Mouse (Mus musculus) stomach, embryonic 14.5 days (tissue): ENCODE measurements around the gene Cklf. TPM values are rescaled to one million over a fixed set of nuclear protein-coding genes. Genes with fewer than 3 reads are reported as not detected.
A peak's percentile ranks its signal among the peaks of the same experiment; 100 is the strongest.
"Not testable (repeated sequence)": the region's sequence is repeated elsewhere in the genome, so short reads cannot be mapped to it uniquely, and the experiment has no call there.

ENCODE experiments used
- ATAC-seq: fragments of 200-750 bp; cut with Nextera tagmentation; 2 replicates; pipeline ENCODE4 v1.8.0; 2017; ENCODE audit warnings: low read depth, moderate TSS enrichment; ENCODE audit not compliant: insufficient number of reproducible peaks, insufficient read depth, low FRiP score
- H3K27ac ChIP-seq: fragments of 300-500 bp; sonication (generic); 2 replicates; pipeline ENCODE4 v1.5.1; 2014; ENCODE audit warnings: mild to moderate bottlenecking, low read length, moderate library complexity, mixed read lengths
- H3K27me3 ChIP-seq: fragments of 300-500 bp; sonication (generic); 2 replicates; pipeline ENCODE4 v1.6.1; 2014; ENCODE audit warnings: low read length, control low read depth, mixed read lengths; ENCODE audit not compliant: control insufficient read depth, insufficient read depth
- H3K36me3 ChIP-seq: fragments of 300-500 bp; sonication (generic); 2 replicates; pipeline ENCODE4 v1.6.1; 2014; ENCODE audit warnings: mild to moderate bottlenecking, control low read depth, low read length, moderate library complexity, mixed read lengths; ENCODE audit not compliant: control insufficient read depth, insufficient read depth
- H3K4me1 ChIP-seq: fragments of 300-500 bp; sonication (generic); 2 replicates; pipeline ENCODE4 v1.6.1; 2014; ENCODE audit warnings: low read length, control low read depth, mixed read lengths; ENCODE audit not compliant: control insufficient read depth, insufficient read depth
- H3K4me2 ChIP-seq: fragments of 300-500 bp; sonication (generic); replicated peaks from 2 replicates; pipeline ENCODE4 v1.6.1; 2014; ENCODE audit warnings: low read depth, low read length, control low read depth
- H3K4me3 ChIP-seq: fragments of 300-500 bp; sonication (generic); 2 replicates; pipeline ENCODE4 v1.5.1; 2014; ENCODE audit warnings: low read depth, low read length, control low read depth
- H3K9ac ChIP-seq: fragments of 300-500 bp; sonication (generic); replicated peaks from 2 replicates; pipeline ENCODE4 v1.6.1; 2014; ENCODE audit warnings: low read depth, mild to moderate bottlenecking, control low read depth, low read length, moderate library complexity, mixed read lengths
- H3K9me3 ChIP-seq: fragments of 300-500 bp; sonication (generic); 2 replicates; pipeline ENCODE4 v1.6.1; 2016; ENCODE audit warnings: low read depth, low read length, control low read depth; ENCODE audit not compliant: control insufficient read depth
- WGBS: fragments of 180-500 bp; shearing (Covaris S2); extraction: QIAGEN DNeasy Blood & Tissue Kit; methylation state at CpG from one replicate; pipeline ENCODE4 v1.1.7; 2014; 5-methylcytosine and 5-hydroxymethylcytosine counted together
- polyA plus RNA-seq: library from polyadenylated mRNA; unstranded; fragments of >200 nt; fragmentation: Nextera tagmentation; extraction: Ambion mirVana; gene quantifications from 2 replicates; pipeline ENCODE4 v1.2.1, GENCODE M21; 2014

Cklf gene
- polyA plus RNA-seq, 1 experiment from 2014 or later: 53.4 TPM

- H3K9me3 ChIP-seq: no peaks in the 10 kb centered on the region
- peak overlapping the region; percentile 87 for H3K4me3 ChIP-seq
- H3K27me3 ChIP-seq: no peaks in the 10 kb centered on the region
- H3K36me3 ChIP-seq: peaks cover 2% of the 10 kb centered on the region; the same call in 1 of the 2 replicates
- peak overlapping the region; percentile 76 for H3K4me2 ChIP-seq
- WGBS: 5% methylated on average over 11 of the region's 11 CpGs
- peaks cover 9% of the 10 kb centered on the region for H3K4me1 ChIP-seq
- H3K9ac ChIP-seq: peak overlapping the region; percentile 61
- no peak overlapping the region for H3K27ac ChIP-seq
- ATAC-seq: no peak
These were observed 2.8 kb upstream of the Cklf start for GRCm38 (mm10) chr8:104247908-104248275.

- H3K27ac ChIP-seq: no peak within 1 kb of the TSS
- no peaks in the 10 kb centered on the region for H3K27me3 ChIP-seq
- H3K4me1 ChIP-seq: peaks cover 9% of the 10 kb centered on the region
- H3K4me2 ChIP-seq: peak within 1 kb of the TSS; percentile 76
- H3K9ac ChIP-seq: peak within 1 kb of the TSS; percentile 61
- 1% methylated on average over 28 of the region's 28 CpGs for WGBS
- no peaks in the 10 kb centered on the region for H3K9me3 ChIP-seq
- peak; percentile 86 for ATAC-seq
- no peaks in the 10 kb centered on the region for H3K36me3 ChIP-seq
- H3K4me3 ChIP-seq: peak within 1 kb of the TSS; percentile 87
These were observed 2.4 kb upstream of the Cklf start, which contains the start of gene Tk2 for GRCm38 (mm10) chr8:104248276-104248675. Tk2 (minus strand) TSS chr8:104248558.

GRCm38 (mm10) chr8:104249442-104249996 lies 1.1 kb upstream of the Cklf start:
- H3K27ac ChIP-seq: no peak overlapping the region
- ATAC-seq: no peak
- no peak overlapping the region for H3K9ac ChIP-seq
- H3K4me1 ChIP-seq: peaks cover 9% of the 10 kb centered on the region
- H3K36me3 ChIP-seq: no peaks in the 10 kb centered on the region
- 85% methylated on average over 7 of the region's 7 CpGs for WGBS
- H3K4me2 ChIP-seq: no peak overlapping the region
- no peaks in the 10 kb centered on the region for H3K27me3 ChIP-seq
- no peak overlapping the region for H3K4me3 ChIP-seq
- no peaks in the 10 kb centered on the region for H3K9me3 ChIP-seq

GRCm38 (mm10) chr8:104251461-104251860 lies 800 bp downstream of the Cklf start:
- H3K27ac ChIP-seq: peak overlapping the region; percentile 87; the same call in 1 of the 2 replicates
- WGBS: 0% methylated on average over 7 of the region's 7 CpGs
- ATAC-seq: peak; percentile 42; the same call in 1 of the 2 replicates

GRCm38 (mm10) chr8:104253016-104253415 lies 2.4 kb downstream of the Cklf start:
- WGBS: 93% methylated on average over 3 of the region's 3 CpGs
- H3K36me3 ChIP-seq: peaks cover 3% of the 10 kb centered on the region; the same call in 1 of the 2 replicates
- no peak overlapping the region for H3K4me3 ChIP-seq
- ATAC-seq: no peak
- H3K4me2 ChIP-seq: no peak overlapping the region
- no peak overlapping the region for H3K9ac ChIP-seq
- H3K27me3 ChIP-seq: no peaks in the 10 kb centered on the region
- no peaks in the 10 kb centered on the region; the same call in 1 of the 2 replicates for H3K4me1 ChIP-seq
- H3K9me3 ChIP-seq: peaks cover under 1% of the 10 kb centered on the region; the same call in 1 of the 2 replicates
- no peak overlapping the region for H3K27ac ChIP-seq

More at GRCm38 (mm10) chr8:104251461-104251860, 800 bp downstream of the Cklf start:
- peak overlapping the region; percentile 63 for H3K4me3 ChIP-seq
- peaks cover 9% of the 10 kb centered on the region for H3K4me1 ChIP-seq
- no peaks in the 10 kb centered on the region for H3K36me3 ChIP-seq
- no peaks in the 10 kb centered on the region for H3K9me3 ChIP-seq
- no peaks in the 10 kb centered on the region for H3K27me3 ChIP-seq
- H3K9ac ChIP-seq: peak overlapping the region; percentile 45
- H3K4me2 ChIP-seq: peak overlapping the region; percentile 76

- not testable (repeated sequence) for H3K4me2 ChIP-seq, H3K9me3 ChIP-seq, H3K4me3 ChIP-seq, H3K27me3 ChIP-seq, H3K27ac ChIP-seq, H3K9ac ChIP-seq, H3K4me1 ChIP-seq, ATAC-seq
- 97% methylated on average over 5 of the region's 5 CpGs for WGBS
- H3K36me3 ChIP-seq: peaks cover 24% of the 10 kb centered on the region
These were observed 11.1 kb downstream of the Cklf start for GRCm38 (mm10) chr8:104261802-104262201.

- WGBS: 95% methylated on average over 22 of the region's 22 CpGs
- not testable (repeated sequence) for H3K4me2 ChIP-seq, H3K27ac ChIP-seq, H3K9ac ChIP-seq, ATAC-seq, H3K9me3 ChIP-seq, H3K4me1 ChIP-seq, H3K27me3 ChIP-seq, H3K4me3 ChIP-seq, H3K36me3 ChIP-seq
These were observed 13.7 kb downstream of the Cklf start for GRCm38 (mm10) chr8:104264271-104264935.

- 0 out of 2 replicates have a peak, but pooled peaks cover 9% of the 10 kb centered on the region for H3K36me3 ChIP-seq
- ATAC-seq: no peak
- no peak overlapping the region for H3K9ac ChIP-seq
- no peak overlapping the region for H3K4me3 ChIP-seq
- no peak overlapping the region for H3K27ac ChIP-seq
- H3K9me3 ChIP-seq: no peaks in the 10 kb centered on the region
- H3K4me2 ChIP-seq: no peak overlapping the region
- H3K27me3 ChIP-seq: no peaks in the 10 kb centered on the region
- H3K4me1 ChIP-seq: no peaks in the 10 kb centered on the region
These were observed 17.7 kb downstream of the Cklf start for GRCm38 (mm10) chr8:104268368-104268767.
